Mouse (Mus musculus): ENCODE results near the gene Prss53.

Gene Prss53

DNA sequence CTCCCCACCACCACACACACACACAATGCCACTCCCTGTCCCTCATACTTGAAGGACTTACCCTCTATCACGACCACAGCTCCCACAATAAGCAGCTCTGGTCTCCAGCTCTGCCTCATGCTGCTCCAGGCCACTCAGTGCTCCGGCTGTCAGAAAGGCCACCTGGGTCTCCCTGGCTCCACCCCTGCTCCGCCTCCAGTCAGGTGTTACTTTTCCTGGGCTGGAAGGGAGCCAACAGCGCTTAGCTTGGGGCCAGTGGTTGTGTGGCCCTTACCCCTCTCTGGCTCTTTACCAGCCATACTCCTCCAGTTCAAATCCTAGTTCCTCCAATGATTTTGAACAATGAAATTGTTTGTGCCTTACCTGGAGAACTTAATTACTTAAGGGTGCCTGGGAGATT lies at the start of gene Prss53:
TSS of gene Prss53 (minus strand) at position 173 of the 400 bp plus-strand sequence.
- no peak for DNase-seq

DNA sequence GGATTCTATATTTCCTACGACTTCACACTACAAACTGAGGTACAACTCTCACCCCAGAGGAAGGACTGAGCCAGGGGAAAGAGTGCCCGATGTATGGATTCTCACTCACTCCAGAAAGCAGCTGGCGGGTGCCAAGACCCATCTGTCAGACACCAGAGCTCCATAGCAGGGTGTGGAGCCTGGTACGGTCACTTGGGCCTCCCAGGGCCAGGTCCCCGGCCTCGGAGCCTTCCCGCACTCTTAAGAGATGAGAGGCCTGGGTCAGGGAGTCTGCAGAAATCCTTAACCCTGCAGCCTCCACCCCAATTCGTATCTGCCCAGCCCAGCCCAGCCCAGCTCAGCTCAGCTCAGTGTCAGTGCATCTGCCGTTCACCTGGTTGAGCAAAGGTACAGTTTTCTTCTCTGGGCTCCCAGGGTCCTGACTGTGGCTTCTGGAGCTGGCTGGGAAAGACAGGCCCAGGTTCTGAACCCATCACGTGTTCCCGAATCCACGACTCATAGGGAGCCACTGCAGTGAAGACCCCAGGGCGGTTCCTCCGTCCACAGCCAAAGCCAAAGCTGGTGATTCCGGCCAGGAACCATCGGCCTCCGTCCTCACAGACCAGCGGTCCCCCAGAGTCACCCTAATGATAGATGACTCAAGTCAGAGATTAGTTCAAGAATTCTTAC lies 45.6 kb upstream of the Prss53 start:
- DNase-seq = no peak

DNA sequence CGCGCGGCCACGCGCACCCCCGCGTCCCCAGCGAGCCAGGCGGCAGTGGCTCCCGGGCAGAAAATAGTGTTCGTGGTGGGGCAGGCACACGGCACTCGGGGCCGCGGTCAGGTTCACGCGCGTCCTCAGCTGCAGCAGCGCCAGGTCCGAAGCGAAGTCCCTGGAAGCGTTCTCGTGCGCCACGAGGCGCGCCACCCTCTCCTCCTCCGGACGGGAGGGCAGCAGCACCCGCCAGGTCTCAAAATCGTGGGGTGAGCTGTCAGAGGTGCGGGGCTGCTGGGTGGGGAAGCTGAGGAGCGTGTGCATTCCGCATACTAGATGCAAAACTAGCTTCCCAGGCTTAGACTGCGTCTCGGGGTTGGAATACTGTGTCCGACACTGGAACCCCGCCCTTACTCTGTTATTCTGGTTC lies 45.0 kb upstream of the Prss53 start:
- no peak for DNase-seq

DNA sequence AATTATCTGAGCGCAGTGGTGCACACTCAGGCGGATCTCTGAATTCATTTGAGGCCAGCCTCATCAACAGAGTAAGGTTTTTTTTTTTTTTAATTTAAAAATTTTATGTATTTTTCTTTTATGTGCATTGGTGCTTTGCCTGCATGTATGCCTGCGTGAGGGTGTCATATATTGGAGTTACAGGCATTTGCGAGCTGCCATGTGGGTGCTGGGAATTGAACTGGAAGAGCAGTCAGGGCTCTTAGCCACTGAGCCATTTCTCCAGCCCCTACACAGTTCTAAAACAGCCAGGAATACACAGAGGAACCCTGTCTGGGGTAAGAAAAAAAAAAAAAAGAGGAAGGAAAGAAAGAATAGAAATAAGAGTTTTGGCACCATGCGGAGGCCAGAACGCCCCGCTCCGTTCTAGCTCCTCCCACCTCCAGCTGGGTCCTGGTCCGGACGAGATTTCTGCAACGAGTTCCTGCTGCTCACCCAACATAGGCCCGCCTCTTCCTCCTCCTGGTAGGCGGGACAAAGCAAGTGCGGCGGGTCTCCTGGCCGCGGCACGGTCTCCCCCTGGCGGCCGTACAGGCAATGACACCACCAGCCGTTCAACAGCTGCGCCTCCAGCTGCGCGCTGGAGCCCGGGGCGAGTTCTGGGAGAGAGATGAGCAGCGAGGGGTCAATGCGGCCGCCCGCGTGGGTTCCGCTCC lies 44.4 kb upstream of the Prss53 start:
- peak; percentile 95 for DNase-seq

DNA sequence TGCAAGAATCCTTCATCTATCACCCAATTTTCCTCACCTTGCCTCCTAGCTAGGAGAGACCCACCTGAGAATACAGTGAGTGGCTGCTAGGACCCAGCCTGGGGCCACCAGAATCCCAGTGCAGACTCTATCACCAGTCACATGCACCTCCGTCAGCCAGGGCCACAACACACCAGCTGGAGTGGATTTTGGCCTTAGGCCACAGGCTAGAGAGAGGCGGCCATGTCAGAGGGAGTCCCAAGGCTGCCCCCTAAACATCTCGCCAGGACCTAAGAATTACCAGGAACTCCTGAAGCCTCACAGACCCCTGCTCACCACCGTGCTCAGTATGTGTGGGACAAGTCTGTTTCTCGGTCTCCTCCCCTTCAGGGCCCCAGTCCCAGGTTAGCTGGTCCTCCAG lies 43.3 kb upstream of the Prss53 start:
- no peak for DNase-seq

DNA sequence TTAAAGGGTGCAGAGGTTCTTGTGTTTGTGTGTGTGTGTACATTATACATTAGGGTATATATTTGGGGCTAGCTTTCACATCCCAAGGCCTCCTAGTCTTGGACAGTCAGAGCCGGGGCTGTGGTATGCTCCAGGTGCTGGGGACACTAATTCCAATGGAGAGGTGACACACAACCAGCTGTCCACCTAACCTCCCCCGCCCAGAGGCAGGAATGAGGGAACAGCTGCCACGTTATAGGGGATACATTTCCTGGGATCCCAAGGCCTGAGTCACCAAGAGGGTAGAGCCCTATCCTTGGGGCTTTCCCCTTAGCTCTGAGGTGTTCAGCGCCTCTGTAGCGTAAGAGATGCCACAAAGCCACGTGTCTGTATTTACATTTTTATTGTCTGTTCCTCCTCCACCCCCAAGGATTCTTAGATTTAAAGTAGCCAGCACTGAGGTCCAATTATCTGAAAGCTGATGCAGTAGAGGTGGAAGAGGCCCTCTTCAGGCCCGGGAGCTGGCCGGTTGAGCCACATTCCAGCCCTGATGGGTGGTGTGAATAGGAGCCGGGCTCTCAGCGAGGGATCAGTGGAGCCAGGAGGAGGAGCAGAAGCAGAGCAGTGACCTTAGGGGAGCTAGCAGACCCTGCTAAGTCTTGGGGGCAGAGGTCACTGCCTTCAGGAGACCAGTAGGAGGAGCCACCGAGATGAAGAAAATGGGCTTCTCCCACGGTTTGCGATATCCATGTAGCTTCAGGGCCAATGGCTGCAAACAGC lies 41.7 kb upstream of the Prss53 start:
- DNase-seq = no peak

DNA sequence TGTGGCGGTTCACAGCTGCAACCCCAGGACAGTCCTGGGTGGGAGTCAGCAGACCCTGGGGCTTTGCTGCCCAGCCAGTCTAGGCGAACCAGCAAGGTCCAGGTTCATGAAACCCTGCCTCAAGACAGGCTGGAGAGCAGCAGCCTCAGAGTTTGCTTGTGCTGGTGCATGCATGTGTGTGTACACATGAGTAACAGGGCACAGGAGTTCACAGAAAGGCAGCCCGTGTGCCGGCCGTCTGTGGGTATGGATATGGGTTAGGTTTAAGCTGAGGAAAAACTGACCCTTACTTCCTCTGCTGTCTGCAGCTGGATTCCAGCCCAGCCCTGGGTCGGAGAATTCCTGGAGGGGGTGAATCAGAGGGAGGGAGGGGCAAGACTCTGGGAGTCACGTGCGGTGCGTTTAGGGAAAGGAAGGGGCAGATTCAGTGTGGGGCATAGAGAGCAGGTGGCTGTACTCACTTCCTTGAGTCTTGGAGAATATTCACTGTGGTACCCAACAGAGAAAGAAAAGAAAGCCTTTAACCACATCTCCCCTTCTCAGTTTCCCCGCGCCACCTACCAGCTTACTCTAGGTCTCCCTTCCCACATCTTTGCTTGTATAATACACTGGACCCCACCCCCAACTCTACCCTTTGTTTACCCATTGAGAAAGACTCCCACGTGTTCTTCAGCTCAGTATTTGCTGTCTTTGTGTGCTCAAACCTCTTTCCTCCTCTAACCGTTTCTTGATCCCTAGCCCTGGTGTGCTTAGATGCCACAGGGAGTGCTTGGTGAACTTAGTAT lies 40.8 kb upstream of the Prss53 start:
- DNase-seq = no peak

DNA sequence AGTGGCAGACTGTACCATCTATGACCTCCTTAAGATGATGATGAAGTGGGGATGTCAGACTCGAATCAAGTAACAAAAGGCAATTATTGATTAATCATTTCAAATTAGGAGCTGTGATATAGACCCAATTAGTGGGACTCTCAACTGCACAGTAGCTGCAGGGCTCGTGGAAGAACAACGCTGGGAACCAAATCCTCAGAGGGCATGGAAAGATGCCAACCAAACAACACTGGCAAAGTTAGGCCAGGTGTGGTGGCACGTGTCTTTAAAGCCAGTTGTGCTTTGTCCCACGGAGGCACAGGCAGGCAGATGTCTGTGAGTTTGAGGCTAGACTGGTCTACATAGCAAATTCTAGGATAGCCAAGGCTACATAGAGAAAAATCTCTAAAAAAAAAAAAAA lies 39.9 kb upstream of the Prss53 start:
- no peak for DNase-seq

DNA sequence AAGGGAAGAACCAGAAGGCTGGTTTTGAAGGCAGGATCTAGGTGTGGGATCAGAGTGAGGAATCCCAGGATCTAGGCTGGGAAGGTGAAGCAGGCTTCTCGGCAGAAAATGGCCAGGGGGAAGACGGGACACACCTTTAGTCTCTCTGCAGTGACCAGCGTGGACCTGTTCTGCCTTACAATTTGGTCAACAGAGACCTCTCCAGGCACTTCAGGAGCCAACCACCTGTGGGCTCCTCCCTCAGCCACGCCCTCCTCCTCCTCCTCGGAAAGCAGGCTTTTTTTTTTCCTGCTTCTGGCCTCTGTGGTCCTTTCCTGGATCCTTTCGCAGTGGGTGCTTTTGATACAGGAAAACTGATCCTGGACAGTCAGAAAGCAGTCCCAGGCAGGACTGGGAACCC lies 39.2 kb upstream of the Prss53 start, which contains the start of gene Prss8:
TSS of gene Prss8 (minus strand) at position 182 of the 400 bp plus-strand sequence.
- no peak for DNase-seq

DNA sequence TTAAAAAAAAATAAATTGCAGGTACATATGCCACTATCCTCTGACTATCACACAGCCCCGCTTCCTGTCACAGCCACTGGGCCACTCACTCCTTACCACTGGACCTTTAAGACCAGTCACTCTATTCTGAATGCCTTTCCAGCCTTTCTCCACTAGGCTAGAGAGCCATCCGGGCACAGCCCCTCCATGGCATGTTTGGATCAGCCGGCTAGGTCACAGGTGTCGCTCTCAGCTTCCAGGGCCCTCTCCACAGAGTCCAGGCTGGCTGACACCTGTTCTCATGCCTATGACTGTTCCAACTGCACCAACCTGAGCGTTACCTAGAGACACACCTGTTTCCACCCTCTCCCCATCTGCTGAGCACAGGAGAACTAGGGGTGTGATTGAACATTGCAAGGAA lies 37.8 kb upstream of the Prss53 start:
- DNase-seq = no peak

DNA sequence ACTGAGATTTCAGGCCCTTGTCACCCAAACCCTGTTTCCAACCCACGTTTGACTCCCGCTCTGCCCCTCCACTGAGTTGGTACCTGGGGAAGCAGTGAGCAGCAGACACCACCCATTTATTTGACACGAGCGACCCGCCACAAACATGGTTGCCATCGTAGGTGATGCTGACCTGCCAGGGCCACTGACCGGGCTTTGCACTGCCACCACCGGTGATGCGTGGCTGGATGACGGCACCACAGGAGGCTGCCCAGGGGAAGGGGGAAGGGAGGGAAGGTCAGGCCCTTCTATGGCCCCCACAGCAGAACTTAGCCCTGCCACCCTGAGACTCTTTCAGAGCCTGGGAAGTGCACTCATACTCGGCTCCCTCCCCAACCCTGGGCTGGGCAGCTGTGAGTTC lies 37.0 kb upstream of the Prss53 start:
- DNase-seq = no peak

DNA sequence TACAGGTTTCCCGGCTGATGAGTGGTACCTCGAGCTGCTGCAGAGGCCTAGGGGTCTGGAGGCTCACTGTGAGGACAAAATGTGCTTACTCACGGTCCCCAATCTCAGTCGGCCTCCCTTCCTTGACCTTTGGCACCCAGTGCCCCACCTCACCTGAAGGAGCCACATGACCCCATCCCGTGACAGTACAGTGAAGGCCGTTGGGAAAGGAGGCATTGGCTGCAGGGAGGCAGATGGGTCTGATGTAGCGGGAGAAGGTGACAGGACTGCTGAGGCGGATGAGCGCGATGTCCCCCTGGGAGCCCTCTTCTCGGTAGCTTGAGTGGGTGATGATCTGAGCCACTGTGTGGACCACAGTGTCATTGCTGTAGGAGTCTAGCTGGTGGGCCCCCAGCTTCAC lies 36.1 kb upstream of the Prss53 start:
- no peak for DNase-seq

DNA sequence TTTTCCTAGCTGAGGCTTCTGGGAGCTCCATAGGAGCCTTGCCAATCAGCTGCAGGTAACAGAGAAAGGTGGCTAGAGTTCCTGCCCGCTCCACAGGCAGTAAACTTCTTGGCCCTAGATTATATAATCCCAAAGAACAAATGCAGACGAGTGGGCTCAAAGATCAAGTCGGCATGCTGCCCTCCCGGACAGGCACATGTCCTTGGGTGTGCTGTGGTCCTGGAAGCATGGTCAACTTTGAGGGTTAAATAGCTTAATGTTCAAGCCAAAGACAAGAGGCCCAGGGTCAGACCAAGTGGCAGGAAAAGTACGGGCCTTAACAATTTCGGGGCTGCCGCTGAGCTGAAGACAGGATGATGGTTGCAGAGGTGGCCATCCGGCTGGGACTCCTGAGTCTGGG lies 35.3 kb upstream of the Prss53 start:
- DNase-seq = no peak

DNA sequence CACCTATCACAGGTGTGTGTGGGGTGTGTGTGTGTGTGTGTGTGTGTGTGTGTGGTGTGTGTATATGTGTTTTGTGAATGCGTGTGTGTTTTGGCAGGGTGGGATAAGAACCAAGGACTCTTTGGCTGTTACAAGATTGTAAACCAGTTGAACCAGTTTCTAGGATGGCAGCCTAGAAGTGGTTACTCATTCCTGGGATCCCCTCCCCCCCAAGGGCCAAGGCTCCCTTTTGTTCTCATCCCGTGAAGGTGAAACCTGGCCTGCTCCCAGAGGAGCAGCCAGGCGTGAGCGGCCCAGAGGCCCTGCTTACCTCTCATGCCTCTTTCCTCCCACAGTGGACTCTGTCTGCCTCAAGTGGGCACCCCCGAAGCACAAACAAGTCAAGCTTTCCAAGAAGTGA lies 34.5 kb upstream of the Prss53 start:
- no peak for DNase-seq

DNA sequence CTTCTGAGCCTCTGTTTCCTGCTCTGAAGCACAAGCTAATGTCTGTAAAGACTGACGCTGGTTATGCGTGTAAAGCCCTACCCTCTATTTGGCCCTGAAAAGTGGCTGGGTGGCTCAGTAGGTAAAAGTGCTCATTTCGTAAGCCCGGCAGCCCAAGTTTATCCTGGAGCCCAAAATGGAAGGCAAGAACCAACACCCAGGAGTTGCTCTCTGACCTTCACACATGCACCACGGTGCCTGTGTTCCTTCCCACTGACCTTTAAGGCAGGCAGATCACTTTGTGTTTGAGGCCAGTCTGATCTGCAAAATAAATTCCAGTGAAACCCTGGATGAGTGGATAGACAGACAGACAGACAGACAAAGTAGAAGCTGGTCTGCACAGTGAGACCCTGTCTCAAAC lies 32.9 kb upstream of the Prss53 start:
- DNase-seq = no peak

DNA sequence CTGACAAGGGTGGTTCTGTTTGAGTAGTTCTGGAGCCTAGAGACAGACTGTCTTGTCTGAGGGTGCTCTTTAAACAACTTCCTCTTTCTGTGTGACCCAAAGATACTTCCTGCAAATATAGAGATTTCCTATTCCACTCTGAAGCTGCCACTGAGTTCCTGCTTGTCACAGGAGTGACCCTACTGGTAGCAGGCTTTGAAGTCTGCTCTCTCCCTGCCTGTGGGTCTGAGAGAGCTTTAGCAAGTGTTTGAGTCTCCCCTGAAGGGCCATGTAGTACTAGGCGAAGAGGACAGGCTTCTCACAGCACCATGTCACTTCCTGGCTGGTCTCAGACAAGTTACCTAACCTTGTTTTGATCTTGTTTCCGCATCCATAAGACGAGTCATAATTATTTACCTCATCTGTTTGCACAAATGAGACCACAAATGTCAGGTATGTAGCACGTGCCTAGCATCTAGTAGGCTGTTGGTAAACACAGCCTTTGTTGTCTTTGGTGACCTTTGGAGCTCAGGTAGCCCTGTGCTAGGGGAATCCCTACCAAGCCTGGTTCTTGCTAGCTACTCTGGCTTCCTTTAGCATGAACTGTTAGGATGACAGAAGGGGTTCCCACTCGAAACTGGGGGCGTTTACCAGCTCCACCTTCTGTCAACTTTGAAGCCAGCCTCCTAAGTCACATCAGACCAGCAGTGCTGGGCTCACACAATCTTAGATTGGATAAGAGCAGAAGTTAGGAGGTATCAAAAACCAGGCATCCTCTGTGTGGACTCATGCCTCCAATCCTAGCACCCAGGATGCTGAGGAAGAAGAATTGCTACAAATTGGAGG lies 31.9 kb upstream of the Prss53 start:
- no peak for DNase-seq

DNA sequence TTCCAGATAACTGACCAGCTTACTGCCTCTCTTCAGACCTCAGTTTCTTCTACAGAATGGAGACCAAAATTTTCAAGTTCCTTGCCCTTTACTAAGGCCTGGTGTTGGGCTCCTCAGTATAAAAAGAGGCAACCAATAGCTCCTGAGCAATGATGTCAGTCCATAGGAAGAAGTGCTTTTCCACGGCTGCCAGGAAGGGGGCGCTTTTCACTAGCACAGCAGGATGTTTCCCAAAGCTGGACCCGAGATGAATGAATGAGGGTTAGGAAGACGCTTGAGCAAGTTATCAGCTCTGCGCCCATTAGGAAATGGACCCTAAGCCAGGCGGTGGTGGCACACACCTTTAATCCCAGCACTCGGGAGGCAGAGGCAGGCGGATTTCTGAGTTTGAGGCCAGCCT lies 30.7 kb upstream of the Prss53 start:
- DNase-seq = no peak

DNA sequence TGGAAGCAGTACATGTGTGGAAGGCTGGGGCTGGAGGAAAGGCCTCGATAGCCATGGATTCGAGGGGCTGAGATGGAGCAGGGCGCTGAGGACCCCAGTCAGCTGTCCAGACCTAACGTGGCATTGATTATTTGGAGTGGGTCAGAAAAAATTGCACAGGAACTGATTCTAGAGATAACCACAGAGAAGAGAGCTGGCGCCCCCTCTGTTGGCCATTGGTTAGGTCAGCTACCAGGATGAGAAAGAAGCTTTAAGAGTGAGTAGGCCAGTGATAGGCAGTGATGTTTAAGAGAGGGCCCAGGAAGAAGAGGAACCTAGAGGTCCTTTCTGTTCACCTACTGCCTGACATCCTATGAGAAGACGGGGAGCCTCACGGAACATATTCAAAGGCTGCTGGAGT lies 28.5 kb upstream of the Prss53 start:
- DNase-seq = no peak

DNA sequence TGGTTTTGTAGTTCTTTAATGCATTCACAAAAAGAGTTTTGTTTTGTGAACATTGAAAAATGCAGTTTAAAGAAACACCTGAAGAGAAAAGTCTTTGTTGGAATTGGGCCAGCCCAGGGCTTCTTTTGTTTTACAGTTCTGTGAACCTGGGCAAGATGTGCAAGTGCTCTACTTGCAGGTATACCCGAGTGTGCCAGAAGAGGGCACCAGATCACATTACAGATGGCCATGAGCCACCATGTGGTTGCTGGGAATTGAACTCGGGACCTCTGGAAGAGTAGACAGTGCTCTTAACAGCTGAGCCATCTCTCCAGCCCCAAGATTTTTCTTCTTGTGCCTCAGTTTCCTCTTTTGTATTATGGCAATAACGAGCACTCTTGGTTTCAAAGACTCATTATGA lies 27.4 kb upstream of the Prss53 start:
- DNase-seq = no peak

DNA sequence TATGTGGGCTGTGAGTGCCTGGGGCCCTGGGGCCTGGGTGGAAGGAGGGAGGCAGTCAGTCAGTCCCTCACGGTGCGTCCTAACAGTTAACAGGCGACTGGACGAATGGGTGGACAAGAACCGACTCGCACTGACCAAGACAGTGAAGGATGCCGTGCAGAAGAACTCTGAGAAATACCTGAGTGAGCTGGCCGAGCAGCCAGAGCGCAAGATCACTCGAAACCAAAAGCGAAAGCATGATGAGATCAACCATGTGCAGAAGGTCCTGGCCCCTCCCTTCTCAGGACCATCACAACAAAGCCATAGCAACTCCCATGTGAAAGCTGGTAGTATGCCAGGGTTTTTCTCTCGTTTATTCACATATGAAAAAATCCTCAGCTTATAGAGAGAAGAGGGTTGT lies 24.5 kb upstream of the Prss53 start:
- no peak for DNase-seq

DNA sequence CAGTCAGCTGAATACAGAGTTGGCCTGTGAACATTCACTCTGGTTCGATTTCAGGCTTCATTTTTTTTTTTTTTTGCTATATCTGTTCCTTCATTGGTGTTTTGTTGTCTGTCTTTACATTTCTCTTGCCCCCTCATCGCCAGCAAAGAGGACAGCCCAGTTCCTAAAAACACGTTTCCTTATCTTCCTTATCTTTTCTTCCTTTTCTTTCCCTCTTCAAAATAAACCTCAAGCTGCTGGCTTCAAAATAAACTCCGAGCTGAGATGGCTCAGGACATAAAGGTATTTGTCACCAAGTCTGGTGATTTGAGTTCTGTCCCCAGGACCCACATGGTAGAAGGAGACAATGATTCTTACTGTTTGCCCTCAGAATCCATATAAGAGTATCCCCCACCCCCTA lies 22.2 kb upstream of the Prss53 start:
- no peak for DNase-seq

DNA sequence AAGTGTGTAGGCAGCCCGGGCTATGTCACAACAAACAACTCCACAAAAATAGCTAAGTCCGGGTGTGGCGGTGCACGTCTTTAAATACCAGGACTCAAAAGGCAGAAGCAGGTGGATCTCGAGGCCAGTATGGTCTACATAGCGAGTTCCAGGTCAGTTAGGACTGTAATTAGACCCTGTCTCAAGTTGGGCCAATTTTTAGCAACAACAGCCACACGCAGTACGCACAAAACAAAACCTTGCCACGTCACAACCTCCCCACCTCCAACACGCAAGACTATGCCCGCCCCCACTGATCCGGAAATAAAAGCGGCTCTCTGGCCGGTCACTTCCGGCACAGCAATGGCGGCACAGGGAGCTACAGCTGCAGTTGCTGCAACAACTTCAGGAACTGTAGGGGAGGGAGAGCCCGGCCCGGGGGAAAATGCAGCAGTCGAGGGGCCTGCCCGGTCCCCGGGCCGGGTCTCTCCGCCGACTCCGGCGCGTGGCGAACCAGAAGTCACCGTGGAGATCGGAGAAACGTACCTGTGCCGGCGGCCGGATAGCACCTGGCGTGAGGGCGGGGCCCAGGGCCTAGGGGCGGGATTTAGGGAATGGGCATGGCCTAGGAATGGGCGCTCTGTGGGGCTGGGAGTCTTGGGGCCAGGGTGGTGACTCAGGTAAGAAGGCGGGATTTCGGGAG lies 21.6 kb upstream of the Prss53 start, which contains the start of gene Kat8:
TSS of gene Kat8 (plus strand) at position 327 of the 682 bp plus-strand sequence.
- peak; percentile 89 for DNase-seq

Measured in right cerebral cortex, postnatal 25 days (tissue).